8 mouse cellular contexts compared by ENCODE assay signal in the genomic region with DNA sequence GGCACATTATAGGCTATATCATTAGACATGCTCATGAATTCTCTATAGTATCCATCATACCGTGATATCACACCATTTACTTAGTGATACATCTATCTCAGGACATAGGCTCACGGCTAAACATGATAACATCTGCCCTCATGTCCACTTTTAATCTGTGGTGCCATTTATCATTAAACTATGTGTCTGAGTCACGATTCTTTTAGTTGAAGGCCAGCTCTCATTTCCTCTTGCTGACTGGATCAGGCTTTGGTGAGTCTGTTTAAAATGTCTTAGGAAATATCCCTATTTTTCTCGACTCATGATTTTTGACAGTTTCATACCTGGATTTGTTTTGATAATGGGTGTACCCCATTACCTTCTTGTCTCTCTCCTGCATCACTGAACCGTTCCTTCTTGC. TPM values are rescaled to one million over a fixed set of nuclear protein-coding genes. Genes with fewer than 3 reads are reported as not detected.
DNase-seq lines count a peak whose midpoint lies in the region; ATAC-seq and TF ChIP-seq lines count a peak whose summit lies in the region.

Hcfc2 (plus strand) TSS at position 205 of the 400 bp plus-strand sequence.

- no peak within 1 kb of the TSS for H3K4me3 ChIP-seq in forebrain, embryonic 16.5 days (replicated peaks; ENCODE audit: low read length)
- H3K4me3 ChIP-seq in hindbrain, embryonic 13.5 days = no peak within 1 kb of the TSS
- H3K4me3 ChIP-seq in liver, postnatal 0 days (ENCODE audit: low read depth, low read length) = no peak within 1 kb of the TSS

- peak; percentile 47 for DNase-seq in 3T3-L1 (ENCODE audit: low read depth, low spot score)
- DNase-seq in NIH3T3 (ENCODE audit: low read depth) = peak; percentile 20
- DNase-seq in liver, postnatal 0 days = no peak
- no peak for DNase-seq in embryo, embryonic 9.5 days (ENCODE audit: extremely low spot score)
- no peak for DNase-seq in cerebellum, adult 8-10 months
- DNase-seq in kidney, adult 9 months = no peak

- H3K27ac ChIP-seq in forebrain, embryonic 16.5 days (ENCODE audit: low read length) = no peak within 1 kb of the TSS
- H3K27ac ChIP-seq in hindbrain, embryonic 13.5 days = no peak within 1 kb of the TSS
- H3K27ac ChIP-seq in liver, postnatal 0 days (ENCODE audit: low read depth) = no peak within 1 kb of the TSS

- no peak within 1 kb of the TSS for H3K9ac ChIP-seq in forebrain, embryonic 16.5 days (replicated peaks; ENCODE audit: low read depth, low read length)
- no peak within 1 kb of the TSS for H3K9ac ChIP-seq in hindbrain, embryonic 13.5 days
- H3K9ac ChIP-seq in liver, postnatal 0 days (replicated peaks) = no peak within 1 kb of the TSS

- no peak for ATAC-seq in forebrain, embryonic 16.5 days
- ATAC-seq in hindbrain, embryonic 13.5 days (ENCODE audit: low FRiP score) = no peak
- ATAC-seq in liver, postnatal 0 days = no peak

- no peak for TF ChIP-seq EP300 in liver, postnatal 0 days (IDR thresholded peaks at IDR 0.05; ENCODE audit: low read depth)

- H3K27me3 ChIP-seq in forebrain, embryonic 16.5 days (replicated peaks; ENCODE audit: control insufficient read depth, insufficient read depth, low read length) = no peaks in the 10 kb centered on the region
- H3K27me3 ChIP-seq in hindbrain, embryonic 13.5 days = 0 out of 2 replicates have a peak, but pooled peaks cover 3% of the 10 kb centered on the region
- no peaks in the 10 kb centered on the region for H3K27me3 ChIP-seq in liver, postnatal 0 days (ENCODE audit: insufficient read depth, low read length)

- H3K36me3 ChIP-seq in forebrain, embryonic 16.5 days (ENCODE audit: control insufficient read depth, insufficient read depth) = no peaks in the 10 kb centered on the region
- no peaks in the 10 kb centered on the region for H3K36me3 ChIP-seq in hindbrain, embryonic 13.5 days
- H3K36me3 ChIP-seq in liver, postnatal 0 days (replicated peaks; ENCODE audit: insufficient read depth, low read length) = peaks cover under 1% of the 10 kb centered on the region; the same call in 1 of the 2 replicates

- no peak for TF ChIP-seq CTCF in liver, postnatal 0 days (IDR thresholded peaks at IDR 0.05; ENCODE audit: low read depth)

- H3K9me3 ChIP-seq in forebrain, embryonic 16.5 days (ENCODE audit: control insufficient read depth, low read length) = no peaks in the 10 kb centered on the region
- no peaks in the 10 kb centered on the region for H3K9me3 ChIP-seq in hindbrain, embryonic 13.5 days
- no peaks in the 10 kb centered on the region for H3K9me3 ChIP-seq in liver, postnatal 0 days (ENCODE audit: low read length)

- peaks cover 15% of the 10 kb centered on the region for H3K4me1 ChIP-seq in forebrain, embryonic 16.5 days (replicated peaks; ENCODE audit: control insufficient read depth, insufficient read depth, low read length)
- H3K4me1 ChIP-seq in hindbrain, embryonic 13.5 days (replicated peaks) = peaks cover 16% of the 10 kb centered on the region
- peaks cover 31% of the 10 kb centered on the region for H3K4me1 ChIP-seq in liver, postnatal 0 days (ENCODE audit: insufficient read depth)

- no peak within 1 kb of the TSS for H3K4me2 ChIP-seq in forebrain, embryonic 16.5 days (ENCODE audit: low read length)
- no peak within 1 kb of the TSS for H3K4me2 ChIP-seq in hindbrain, embryonic 13.5 days
- no peak within 1 kb of the TSS for H3K4me2 ChIP-seq in liver, postnatal 0 days (ENCODE audit: low read depth, low read length)

- WGBS in forebrain, embryonic 16.5 days = 90% methylated on average over 5 of the region's 5 CpGs
- WGBS in hindbrain, embryonic 13.5 days = 85% methylated on average over 5 of the region's 5 CpGs
- 39% methylated on average over 5 of the region's 5 CpGs for WGBS in liver, postnatal 0 days (ENCODE audit: insufficient replicate concordance)

RNA-seq across cellular contexts. Expression of gene Hcfc2, which starts in this region (rescaled TPM):
- 54.6 and 59.7 TPM in 2 replicates for polyA plus RNA-seq in forebrain, embryonic 16.5 days (2015; fragmentation: Nextera tagmentation; extraction: Ambion mirVana)
- 41.2 and 46.1 TPM in 2 replicates for polyA plus RNA-seq in hindbrain, embryonic 13.5 days (2015; fragmentation: Nextera tagmentation; extraction: Ambion mirVana)
- 9.3 and 11.9 TPM in 2 replicates for polyA plus RNA-seq in liver, postnatal 0 days (2015; fragmentation: Nextera tagmentation; extraction: Ambion mirVana)

Comparison
In these comparisons a context has a peak if more than half of its experiments do, and no peak if none do; other contexts are left out.
1. DNase-seq: peak in 3T3-L1 (single experiment) and NIH3T3 (single experiment); none in liver, postnatal 0 days (single experiment), embryo, embryonic 9.5 days (single experiment), cerebellum, adult 8-10 months (single experiment) and kidney, adult 9 months (single experiment).